Mouse (Mus musculus): ENCODE data around the gene Hyal3.

DNA sequence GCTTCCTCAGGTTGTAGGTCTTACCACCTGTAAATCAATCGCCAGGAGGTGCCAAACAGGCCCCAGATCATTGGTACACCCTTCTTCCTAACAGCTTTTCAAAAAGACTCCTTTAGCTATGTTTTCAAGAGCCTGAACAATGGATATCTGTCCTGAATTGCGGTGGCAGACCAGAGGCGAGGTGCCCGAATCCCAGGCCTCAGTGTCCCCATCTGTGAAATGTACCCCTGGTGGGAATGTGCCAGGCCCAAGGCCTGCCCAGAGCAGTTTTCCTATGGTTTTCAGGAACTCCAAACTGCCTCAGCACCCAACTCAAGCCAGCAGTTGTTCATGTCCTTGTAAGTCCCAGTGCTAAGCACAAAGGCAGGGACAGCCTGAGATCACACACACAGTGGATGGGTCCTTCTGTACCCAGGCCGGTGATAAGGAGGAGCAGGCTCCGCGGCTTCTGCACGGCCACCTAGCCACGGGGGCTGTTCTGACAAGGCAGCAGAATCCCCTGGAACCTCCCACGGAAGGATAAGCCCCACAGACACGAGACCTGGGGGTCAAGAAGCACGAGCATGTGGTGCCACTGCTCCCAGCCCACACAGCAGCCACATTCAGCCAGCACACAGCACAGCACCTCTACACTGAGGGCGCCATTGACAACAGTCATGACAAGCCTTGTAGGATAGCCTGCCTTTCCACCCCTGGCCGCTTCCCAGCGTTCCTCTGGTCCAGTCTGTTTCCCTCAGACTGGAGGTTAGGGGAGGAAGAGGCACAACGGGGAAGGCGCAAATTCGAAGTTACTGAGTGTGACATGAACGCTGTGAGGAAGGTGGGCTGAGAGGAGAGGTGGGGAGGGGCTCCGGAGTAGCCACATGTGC, 47.0 kb downstream of the Hyal3 start:
- no peak for TF ChIP-seq EP300 (IDR thresholded peaks at IDR 0.05)
- no peak for TF ChIP-seq CTCF (IDR thresholded peaks at IDR 0.05)

Data from lung, postnatal 0 days (tissue).